Mouse (Mus musculus): ENCODE results near the gene Jdp2. TPM values are rescaled to one million over a fixed set of nuclear protein-coding genes. Genes with fewer than 3 reads are reported as not detected.

Gene Jdp2
- polyA plus RNA-seq (2017; shearing (Covaris generic)): 1 to 10 TPM; 2.9 to 7.2 TPM

GRCm38 (mm10) chr12:85598611-85599477 is at the start of gene Jdp2:
Gene Jdp2, plus strand, starts transcription at chr12:85599027.

DNA sequence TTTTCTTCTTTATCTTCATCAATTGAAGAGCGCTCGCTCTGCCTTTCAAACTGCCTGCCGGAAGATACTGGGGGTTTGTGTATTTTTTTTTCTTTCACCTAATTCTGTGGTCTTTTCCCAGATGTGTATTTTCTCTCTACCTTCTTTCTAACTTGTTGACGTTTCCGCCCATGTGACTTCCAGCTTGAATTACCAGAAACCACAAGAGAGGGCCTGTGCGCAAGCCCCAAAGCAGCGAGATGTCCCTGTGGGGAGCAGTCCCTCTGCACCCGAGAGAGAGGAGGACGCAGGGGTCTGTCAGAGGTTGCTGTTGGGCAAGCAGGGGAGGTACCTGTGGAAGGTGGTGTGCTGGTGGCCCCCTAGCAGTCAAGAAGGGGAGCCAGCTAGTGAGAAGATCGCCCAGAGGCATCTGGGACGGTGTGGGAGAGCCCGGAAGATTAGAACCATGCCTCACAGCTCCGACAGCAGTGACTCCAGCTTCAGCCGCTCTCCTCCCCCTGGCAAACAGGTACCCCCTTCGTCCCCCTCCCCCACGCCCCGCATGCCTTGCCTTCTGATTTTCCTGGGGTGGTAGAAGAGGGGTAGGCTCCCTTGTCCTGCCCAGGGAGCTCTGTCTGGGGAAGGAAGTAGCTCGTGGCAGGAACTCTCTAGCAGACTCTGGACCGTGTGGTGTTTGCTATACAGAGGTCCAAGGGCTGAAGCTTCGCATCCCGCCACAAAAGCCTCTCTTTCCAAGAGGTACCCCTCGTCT is 87.8 kb downstream of the Jdp2 start, which contains the start of gene Batf:
Batf (plus strand) TSS at position 204 of the 751 bp plus-strand sequence.

Other genes starting within 250 kb of the Jdp2 start
- 100 to 1,000 TPM; 174 to 177 TPM for gene Tmed10, start 224.2 kb upstream of the Jdp2 start, polyA plus RNA-seq (2017; shearing (Covaris generic))
- gene Fos, start 125.1 kb upstream of the Jdp2 start, polyA plus RNA-seq (2017; shearing (Covaris generic)): 10 to 100 TPM; 14.3 to 19.3 TPM
- 100 to 1,000 TPM; 274 to 278 TPM for gene Batf, start 87.6 kb downstream of the Jdp2 start, polyA plus RNA-seq (2017; shearing (Covaris generic))
- under 1 TPM; 0.27 to 0.42 TPM for gene Flvcr2, start 147.5 kb downstream of the Jdp2 start, polyA plus RNA-seq (2017; shearing (Covaris generic))
- 10 to 100 TPM; 89.1 to 93.0 TPM for gene Erg28, start 225.5 kb downstream of the Jdp2 start, polyA plus RNA-seq (2017; shearing (Covaris generic))
- 10 to 100 TPM; 10.8 to 12.4 TPM for gene Ttll5, start 225.6 kb downstream of the Jdp2 start, polyA plus RNA-seq (2017; shearing (Covaris generic))